Comparison of ENCODE assay signal across 27 mouse cellular contexts in genomic region chr7:141264041-141264700, GRCm38 (mm10). TPM values are rescaled to one million over a fixed set of nuclear protein-coding genes. Genes with fewer than 3 reads are reported as not detected.
DNase-seq lines count a peak whose midpoint lies in the region; ATAC-seq and TF ChIP-seq lines count a peak whose summit lies in the region.
"Had no signal": no experiment of that assay in that cellular context is flagged by ENCODE, and none has a peak within 500 bp of the region (broad histone marks: within the 10 kb centered on the region; RNA-seq: fewer than 3 reads in every experiment).

No protein-coding gene starts in this region.

- H3K9me3 ChIP-seq in liver, embryonic 12.5 days (replicated peaks) = no peaks in the 10 kb centered on the region
- no peaks in the 10 kb centered on the region for H3K9me3 ChIP-seq in MEL (replicated peaks; ENCODE audit: insufficient read depth, low read length)
- H3K9me3 ChIP-seq in liver, postnatal 0 days (ENCODE audit: low read length) = no peaks in the 10 kb centered on the region
- H3K9me3 ChIP-seq in forebrain, embryonic 12.5 days = no peaks in the 10 kb centered on the region
- H3K9me3 ChIP-seq: embryonic facial prominence, embryonic 12.5 days; heart, embryonic 12.5 days; midbrain, embryonic 12.5 days; neural tube, embryonic 13.5 days had no signal

- WGBS in liver, embryonic 12.5 days (ENCODE audit: insufficient replicate concordance) = 77% methylated on average over 11 of the region's 11 CpGs
- 78% methylated on average over 11 of the region's 11 CpGs for WGBS in liver, postnatal 0 days (ENCODE audit: insufficient replicate concordance)
- 79% methylated on average over 11 of the region's 11 CpGs for WGBS in forebrain, embryonic 12.5 days

- TF ChIP-seq CTCF in MEL (IDR thresholded peaks at IDR 0.05 in 2 of 3, conservative IDR thresholded peaks at IDR 0.05 in 1 of 3; ENCODE audit: control insufficient read depth in 1 of 3, insufficient read depth in 1 of 3, low read depth in 2 of 3, low read length in 3 of 3, poor library complexity in 1 of 3, severe bottlenecking in 1 of 3) = no peak
- TF ChIP-seq CTCF in liver, postnatal 0 days (IDR thresholded peaks at IDR 0.05; ENCODE audit: low read depth) = no peak

- peak overlapping the region; percentile 89; the same call in 1 of the 2 replicates for H3K4me2 ChIP-seq in liver, embryonic 12.5 days
- peak overlapping the region; percentile 95 for H3K4me2 ChIP-seq in liver, postnatal 0 days (ENCODE audit: low read depth, low read length)
- no peak overlapping the region for H3K4me2 ChIP-seq in forebrain, embryonic 12.5 days
- H3K4me2 ChIP-seq: embryonic facial prominence, embryonic 12.5 days; hindbrain, embryonic 14.5 days; midbrain, embryonic 12.5 days; neural tube, embryonic 13.5 days had no signal

- H3K4me1 ChIP-seq in liver, embryonic 12.5 days = peaks cover 38% of the 10 kb centered on the region
- H3K4me1 ChIP-seq in MEL (ENCODE audit: control insufficient read depth in 1 of 2, insufficient read depth in 2 of 2, low read length in 2 of 2) = peaks cover 2 to 3% of the 10 kb centered on the region in 2 experiments; a peak in 2 of 4 replicates
- H3K4me1 ChIP-seq in liver, postnatal 0 days (ENCODE audit: insufficient read depth) = peaks cover 26% of the 10 kb centered on the region
- H3K4me1 ChIP-seq in forebrain, embryonic 12.5 days = peaks cover 15% of the 10 kb centered on the region

- H3K9ac ChIP-seq in liver, embryonic 12.5 days = no peak overlapping the region
- H3K9ac ChIP-seq in MEL (ENCODE audit: control insufficient read depth, low read depth, low read length, poor library complexity, severe bottlenecking) = no peak overlapping the region
- H3K9ac ChIP-seq in liver, postnatal 0 days (replicated peaks) = peak overlapping the region; percentile 92; the same call in 1 of the 2 replicates
- H3K9ac ChIP-seq in forebrain, embryonic 12.5 days = no peak overlapping the region
- H3K9ac ChIP-seq: embryonic facial prominence, embryonic 12.5 days; heart, embryonic 12.5 days; hindbrain, embryonic 14.5 days; midbrain, embryonic 12.5 days; neural tube, embryonic 13.5 days had no signal

- no peak for TF ChIP-seq RAD21 in MEL (IDR thresholded peaks at IDR 0.05; ENCODE audit: low read depth, low read length)

- peaks cover 55% of the 10 kb centered on the region for H3K36me3 ChIP-seq in liver, embryonic 12.5 days
- peaks cover 0 to 2% of the 10 kb centered on the region in 2 experiments; a peak in 2 of 4 replicates for H3K36me3 ChIP-seq in MEL (ENCODE audit: control insufficient read depth in 1 of 2, insufficient read depth in 2 of 2, low read length in 2 of 2)
- peaks cover 56% of the 10 kb centered on the region for H3K36me3 ChIP-seq in liver, postnatal 0 days (replicated peaks; ENCODE audit: insufficient read depth, low read length)
- peaks cover 54% of the 10 kb centered on the region for H3K36me3 ChIP-seq in forebrain, embryonic 12.5 days (replicated peaks)

- peaks cover 7% of the 10 kb centered on the region for H3K27me3 ChIP-seq in liver, embryonic 12.5 days (replicated peaks)
- H3K27me3 ChIP-seq in MEL (ENCODE audit: control insufficient read depth in 1 of 2, insufficient read depth in 2 of 2, low read length in 2 of 2) = no peaks in the 10 kb centered on the region
- H3K27me3 ChIP-seq in liver, postnatal 0 days (ENCODE audit: insufficient read depth, low read length) = peaks cover 4% of the 10 kb centered on the region; the same call in 1 of the 2 replicates
- peaks cover 7% of the 10 kb centered on the region; the same call in 1 of the 2 replicates for H3K27me3 ChIP-seq in forebrain, embryonic 12.5 days
- H3K27me3 ChIP-seq: embryonic facial prominence, embryonic 12.5 days; neural tube, embryonic 13.5 days had no signal

- no peak overlapping the region for H3K4me3 ChIP-seq in liver, embryonic 12.5 days
- no peak overlapping the region for H3K4me3 ChIP-seq in MEL (ENCODE audit: control insufficient read depth in 1 of 2, insufficient read depth in 1 of 2, low read depth in 2 of 2, low read length in 2 of 2)
- peak overlapping the region; percentile 88 for H3K4me3 ChIP-seq in liver, postnatal 0 days (ENCODE audit: low read depth, low read length)
- H3K4me3 ChIP-seq in forebrain, embryonic 12.5 days (replicated peaks) = no peak overlapping the region
- H3K4me3 ChIP-seq: embryonic facial prominence, embryonic 12.5 days; heart, embryonic 12.5 days; midbrain, embryonic 12.5 days; myocyte; neural tube, embryonic 13.5 days had no signal

- TF ChIP-seq EP300 in MEL (IDR thresholded peaks at IDR 0.05; ENCODE audit: low read depth in 1 of 2, low read length in 2 of 2) = no peak
- TF ChIP-seq EP300 in liver, postnatal 0 days (IDR thresholded peaks at IDR 0.05; ENCODE audit: low read depth) = no peak

- TF ChIP-seq POLR2A in MEL (IDR thresholded peaks at IDR 0.05; ENCODE audit: control insufficient read depth in 1 of 2, insufficient read depth in 1 of 2, low read depth in 1 of 2, low read length in 2 of 2, poor library complexity in 1 of 2) = no peak

- no peaks in the 10 kb centered on the region for H3K79me2 ChIP-seq in MEL (ENCODE audit: control insufficient read depth, insufficient read depth, low read length, poor library complexity)

- no peak for ATAC-seq in liver, embryonic 12.5 days
- no peak for ATAC-seq in liver, postnatal 0 days
- no peak for ATAC-seq in forebrain, embryonic 12.5 days (ENCODE audit: low FRiP score)

- DNase-seq in adrenal gland, postnatal 10 days = peak; percentile 15
- DNase-seq in adrenal gland, adult 18-20 months (ENCODE audit: low spot score in 2 of 2) = no peak
- no peak for DNase-seq in liver
- DNase-seq in MEL (ENCODE audit: low read depth, low spot score) = no peak
- DNase-seq in liver, postnatal 0 days = no peak
- no peak for DNase-seq in urinary bladder, adult 18-20 months (ENCODE audit: low spot score in 2 of 2)
- DNase-seq: cerebellum, adult 9-11 months; gastrocnemius, postnatal 25 days; left cerebral cortex, postnatal 4 days; right cerebral cortex, postnatal 4 days had no signal

- H3K27ac ChIP-seq in liver, embryonic 12.5 days = peak overlapping the region; percentile 36; the same call in 1 of the 2 replicates
- no peak overlapping the region for H3K27ac ChIP-seq in MEL (ENCODE audit: control insufficient read depth, low read depth, low read length)
- H3K27ac ChIP-seq in liver, postnatal 0 days (ENCODE audit: low read depth) = peak overlapping the region; percentile 94; the same call in 1 of the 2 replicates
- no peak overlapping the region for H3K27ac ChIP-seq in forebrain, embryonic 12.5 days
- H3K27ac ChIP-seq: embryonic facial prominence, embryonic 12.5 days; hindbrain, embryonic 14.5 days; midbrain, embryonic 12.5 days; neural tube, embryonic 13.5 days had no signal

RNA-seq across cellular contexts. Expression of gene Irf7, which starts 2.1 kb away (rescaled TPM):
- total RNA-seq in adrenal gland, postnatal 10 days (2021) = 1 to 10 TPM; 3.7 to 4.8 TPM
- 1 to 10 TPM; 7.9 to 8.4 TPM for total RNA-seq in adrenal gland, adult 18-20 months (2021)
- 4.9 and 5.2 TPM in 2 replicates for polyA plus RNA-seq in liver, embryonic 12.5 days (2016; fragmentation: Nextera tagmentation; extraction: Ambion mirVana)
- total RNA-seq in MEL (2012; rRNA removed) = 0.52 and 1.9 TPM in 2 replicates
- 1 to 10 TPM in 1 of 2 experiments, not detected in 1; 2.0 TPM for polyA plus RNA-seq in MEL (2012; ENCODE audit: insufficient read depth in 1 of 2, insufficient read length in 2 of 2, low read depth in 1 of 2, low replicate concordance in 2 of 2, missing spikeins in 1 of 2)
- polyA plus RNA-seq in liver, postnatal 0 days (2015; fragmentation: Nextera tagmentation; extraction: Ambion mirVana) = 22.9 and 25.4 TPM in 2 replicates
- 0.69 and 0.83 TPM in 2 replicates for polyA plus RNA-seq in forebrain, embryonic 12.5 days (2016; fragmentation: Nextera tagmentation; extraction: Ambion mirVana)

RNA-seq across cellular contexts. Expression of gene Cdhr5, which starts 12.4 kb away (rescaled TPM):
- total RNA-seq in adrenal gland, postnatal 10 days (2021) = 1 to 10 TPM; 5.6 to 6.9 TPM
- total RNA-seq in adrenal gland, adult 18-20 months (2021) = 1 to 10 TPM; 1.6 to 9.5 TPM
- 0.14 and 0.20 TPM in 2 replicates for polyA plus RNA-seq in liver, embryonic 12.5 days (2016; fragmentation: Nextera tagmentation; extraction: Ambion mirVana)
- not detected in 2 replicates for total RNA-seq in MEL (2012; rRNA removed)
- not detected for polyA plus RNA-seq in MEL (2012; ENCODE audit: insufficient read depth in 1 of 2, insufficient read length in 2 of 2, low read depth in 1 of 2, low replicate concordance in 2 of 2, missing spikeins in 1 of 2)
- 1.1 and 1.3 TPM in 2 replicates for polyA plus RNA-seq in liver, postnatal 0 days (2015; fragmentation: Nextera tagmentation; extraction: Ambion mirVana)
- polyA plus RNA-seq in forebrain, embryonic 12.5 days (2016; fragmentation: Nextera tagmentation; extraction: Ambion mirVana) = not detected in 2 replicates
- total RNA-seq: gastrocnemius, adult 18-20 months; heart, adult 18-20 months; heart, postnatal 4 days; layer of hippocampus, adult 8-10 months; layer of hippocampus, postnatal 25 days; left cerebral cortex, postnatal 4 days; midbrain, postnatal 0 days had no signal
- polyA plus RNA-seq: embryonic facial prominence, embryonic 12.5 days; heart, embryonic 12.5 days; heart, postnatal 0 days; hindbrain, embryonic 14.5 days; midbrain, embryonic 12.5 days; midbrain, postnatal 0 days; neural tube, embryonic 13.5 days had no signal

RNA-seq across cellular contexts. Expression of gene Sct, which starts 14.8 kb away (rescaled TPM):
- 1 to 10 TPM; 2.8 to 3.2 TPM for total RNA-seq in adrenal gland, postnatal 10 days (2021)
- not detected for total RNA-seq in adrenal gland, adult 18-20 months (2021)
- polyA plus RNA-seq in liver, embryonic 12.5 days (2016; fragmentation: Nextera tagmentation; extraction: Ambion mirVana) = 0.32 and 0.60 TPM in 2 replicates
- not detected in 2 replicates for total RNA-seq in MEL (2012; rRNA removed)
- not detected for polyA plus RNA-seq in MEL (2012; ENCODE audit: insufficient read depth in 1 of 2, insufficient read length in 2 of 2, low read depth in 1 of 2, low replicate concordance in 2 of 2, missing spikeins in 1 of 2)
- polyA plus RNA-seq in liver, postnatal 0 days (2015; fragmentation: Nextera tagmentation; extraction: Ambion mirVana) = not detected in 2 replicates
- 0.70 TPM in 1 of 2 replicates, not detected in the other for polyA plus RNA-seq in forebrain, embryonic 12.5 days (2016; fragmentation: Nextera tagmentation; extraction: Ambion mirVana)
- total RNA-seq: adrenal gland, adult 2 months; gastrocnemius, adult 18-20 months; heart, adult 18-20 months; heart, postnatal 4 days; layer of hippocampus, adult 8-10 months; layer of hippocampus, postnatal 25 days had no signal
- polyA plus RNA-seq: lung, adult 2 months had no signal

RNA-seq across cellular contexts. Expression of gene Drd4, which starts 27.6 kb away (rescaled TPM):
- total RNA-seq in adrenal gland, postnatal 10 days (2021) = under 1 TPM in 1 of 2 experiments, not detected in 1; 0.36 TPM
- under 1 TPM; 0.19 to 0.27 TPM for total RNA-seq in adrenal gland, adult 18-20 months (2021)
- polyA plus RNA-seq in liver, embryonic 12.5 days (2016; fragmentation: Nextera tagmentation; extraction: Ambion mirVana) = 0.04 and 0.07 TPM in 2 replicates
- total RNA-seq in MEL (2012; rRNA removed) = not detected in 2 replicates
- polyA plus RNA-seq in MEL (2012; ENCODE audit: insufficient read depth in 1 of 2, insufficient read length in 2 of 2, low read depth in 1 of 2, low replicate concordance in 2 of 2, missing spikeins in 1 of 2) = not detected
- polyA plus RNA-seq in liver, postnatal 0 days (2015; fragmentation: Nextera tagmentation; extraction: Ambion mirVana) = not detected in 2 replicates
- 0.38 and 0.60 TPM in 2 replicates for polyA plus RNA-seq in forebrain, embryonic 12.5 days (2016; fragmentation: Nextera tagmentation; extraction: Ambion mirVana)
- total RNA-seq: gastrocnemius, adult 18-20 months; heart, adult 18-20 months; heart, postnatal 4 days had no signal
- polyA plus RNA-seq: lung, adult 2 months; myocyte had no signal

RNA-seq across cellular contexts. Expression of gene Phrf1, which starts 35.6 kb away (rescaled TPM):
- total RNA-seq in adrenal gland, postnatal 10 days (2021) = 10 to 100 TPM; 69.9 to 75.3 TPM
- total RNA-seq in adrenal gland, adult 18-20 months (2021) = 10 to 100 TPM; 75.8 to 76.0 TPM
- polyA plus RNA-seq in liver, embryonic 12.5 days (2016; fragmentation: Nextera tagmentation; extraction: Ambion mirVana) = 52.9 and 53.1 TPM in 2 replicates
- 65.0 and 66.1 TPM in 2 replicates for total RNA-seq in MEL (2012; rRNA removed)
- 1,000 to 10,000 TPM in 1 of 2 experiments, 10 to 100 TPM in 1; 91.2 to 1,029 TPM for polyA plus RNA-seq in MEL (2012; ENCODE audit: insufficient read depth in 1 of 2, insufficient read length in 2 of 2, low read depth in 1 of 2, low replicate concordance in 2 of 2, missing spikeins in 1 of 2)
- 10.8 and 14.3 TPM in 2 replicates for polyA plus RNA-seq in liver, postnatal 0 days (2015; fragmentation: Nextera tagmentation; extraction: Ambion mirVana)
- 106 and 107 TPM in 2 replicates for polyA plus RNA-seq in forebrain, embryonic 12.5 days (2016; fragmentation: Nextera tagmentation; extraction: Ambion mirVana)

Comparison
In these comparisons a context has a peak if more than half of its experiments do, and no peak if none do; other contexts are left out.
1. H3K27ac ChIP-seq: peak in liver, embryonic 12.5 days (single experiment) and liver, postnatal 0 days (single experiment); none in MEL (single experiment) and forebrain, embryonic 12.5 days (single experiment).